Mouse (Mus musculus): ENCODE data around the gene Gm12886. TPM values are rescaled to one million over a fixed set of nuclear protein-coding genes. Genes with fewer than 3 reads are reported as not detected.

Gm12886 gene
- polyA plus RNA-seq (2015; fragmentation: Nextera tagmentation; extraction: Ambion mirVana), result not detected in 2 replicates

GRCm38 (mm10) chr4:121422999-121423398 is at the start of gene Gm12886:
TSS of gene Gm12886 (minus strand) at chr4:121423099.
- H3K4me2 ChIP-seq, result no peak within 1 kb of the TSS
- peaks cover 19% of the 10 kb centered on the region; the same call in 1 of the 2 replicates for H3K9me3 ChIP-seq
- H3K9ac ChIP-seq, result no peak within 1 kb of the TSS
- no peak for ATAC-seq (replicated peaks)
- H3K4me1 ChIP-seq, result no peaks in the 10 kb centered on the region
- H3K27ac ChIP-seq, result no peak within 1 kb of the TSS
- no peak within 1 kb of the TSS for H3K4me3 ChIP-seq
- WGBS, result 60% methylated on average over 3 of the region's 3 CpGs
- H3K27me3 ChIP-seq (replicated peaks), result no peaks in the 10 kb centered on the region
- H3K36me3 ChIP-seq (replicated peaks), result no peaks in the 10 kb centered on the region

Other genes starting within 250 kb of the Gm12886 start
- 31.0 and 33.2 TPM in 2 replicates for gene Rlf, start 208.0 kb downstream of the Gm12886 start, polyA plus RNA-seq (2015; fragmentation: Nextera tagmentation; extraction: Ambion mirVana)
- not detected in 2 replicates for gene Gm12888, start 98.2 kb downstream of the Gm12886 start, polyA plus RNA-seq (2015; fragmentation: Nextera tagmentation; extraction: Ambion mirVana)
- not detected in 2 replicates for gene Gm12887, start 199.0 kb upstream of the Gm12886 start, polyA plus RNA-seq (2015; fragmentation: Nextera tagmentation; extraction: Ambion mirVana)

All from midbrain, embryonic 15.5 days (tissue).